Mouse (Mus musculus): ENCODE measurements around the gene Apol6. TPM values are rescaled to one million over a fixed set of nuclear protein-coding genes. Genes with fewer than 3 reads are reported as not detected.

Gene Apol6
- not detected in 2 replicates for polyA plus RNA-seq (2015; fragmentation: Nextera tagmentation; extraction: Ambion mirVana)

GRCm38 (mm10) chr15:77044597-77045320, at the start of gene Apol6:
Apol6 (plus strand) TSS chr15:77044729.
- 83% methylated on average over 12 of the region's 12 CpGs for WGBS
- H3K4me1 ChIP-seq = no peaks in the 10 kb centered on the region
- no peak for ATAC-seq
- H3K27ac ChIP-seq = no peak within 1 kb of the TSS
- no peaks in the 10 kb centered on the region for H3K36me3 ChIP-seq (ENCODE audit: poor library complexity, severe bottlenecking)
- no peak within 1 kb of the TSS for H3K9ac ChIP-seq
- H3K4me2 ChIP-seq = no peak within 1 kb of the TSS
- no peak within 1 kb of the TSS for H3K4me3 ChIP-seq
- no peaks in the 10 kb centered on the region for H3K27me3 ChIP-seq
- H3K9me3 ChIP-seq (replicated peaks) = no peaks in the 10 kb centered on the region

GRCm38 (mm10) chr15:76998048-76998447, 46.5 kb upstream of the Apol6 start:
- no peak overlapping the region for H3K9ac ChIP-seq
- no peak overlapping the region for H3K27ac ChIP-seq
- H3K4me1 ChIP-seq = peaks cover 7% of the 10 kb centered on the region; the same call in 1 of the 2 replicates
- ATAC-seq = no peak
- no peaks in the 10 kb centered on the region for H3K36me3 ChIP-seq (ENCODE audit: poor library complexity, severe bottlenecking)
- H3K4me3 ChIP-seq = no peak overlapping the region
- H3K27me3 ChIP-seq = no peaks in the 10 kb centered on the region
- WGBS = 70% methylated on average over 2 of the region's 2 CpGs
- no peak overlapping the region for H3K4me2 ChIP-seq
- no peaks in the 10 kb centered on the region; the same call in 1 of the 2 replicates for H3K9me3 ChIP-seq (replicated peaks)

GRCm38 (mm10) chr15:76998878-76999588, 45.5 kb upstream of the Apol6 start:
- Histone ChIP-seq H3K9me3 (replicated peaks) (no peaks in the 10 kb centered on the region; the same call in 1 of the 2 replicates), H3K9ac (no peak overlapping the region), H3K4me3 (no peak overlapping the region), H3K4me1 (peaks cover 7% of the 10 kb centered on the region; the same call in 1 of the 2 replicates), H3K27ac (no peak overlapping the region), H3K36me3 (ENCODE audit: poor library complexity, severe bottlenecking) (no peaks in the 10 kb centered on the region), H3K4me2 (peak overlapping the region; percentile 37), H3K27me3 (no peaks in the 10 kb centered on the region)
- ATAC-seq = no peak
- WGBS = 50% methylated on average over 21 of the region's 21 CpGs

- H3K9me3 ChIP-seq (replicated peaks) = no peaks in the 10 kb centered on the region; the same call in 1 of the 2 replicates
- H3K9ac ChIP-seq = no peak overlapping the region
- H3K27ac ChIP-seq = no peak overlapping the region
- H3K4me1 ChIP-seq = peaks cover 7% of the 10 kb centered on the region; the same call in 1 of the 2 replicates
- H3K27me3 ChIP-seq = peaks cover 7% of the 10 kb centered on the region; the same call in 1 of the 2 replicates
- no peak for ATAC-seq
- no peak overlapping the region for H3K4me2 ChIP-seq
- 85% methylated on average over 3 of the region's 3 CpGs for WGBS
- no peak overlapping the region for H3K4me3 ChIP-seq
- no peaks in the 10 kb centered on the region for H3K36me3 ChIP-seq (ENCODE audit: poor library complexity, severe bottlenecking)
Measured at GRCm38 (mm10) chr15:77003173-77003867, 41.2 kb upstream of the Apol6 start.

- 19% methylated on average over 3 of the region's 3 CpGs for WGBS
- no peak overlapping the region for H3K4me3 ChIP-seq
- no peak overlapping the region for H3K4me2 ChIP-seq
- peaks cover 7% of the 10 kb centered on the region; the same call in 1 of the 2 replicates for H3K4me1 ChIP-seq
- no peaks in the 10 kb centered on the region for H3K36me3 ChIP-seq (ENCODE audit: poor library complexity, severe bottlenecking)
- H3K9ac ChIP-seq = no peak overlapping the region
- H3K27ac ChIP-seq = no peak overlapping the region
- H3K9me3 ChIP-seq (replicated peaks) = no peaks in the 10 kb centered on the region; the same call in 1 of the 2 replicates
- peaks cover 7% of the 10 kb centered on the region; the same call in 1 of the 2 replicates for H3K27me3 ChIP-seq
- ATAC-seq = 0 out of 2 replicates have a peak, but pooled peaks have one; percentile 4
Measured at GRCm38 (mm10) chr15:77003868-77004215, 40.7 kb upstream of the Apol6 start.

GRCm38 (mm10) chr15:77008851-77009250, 35.7 kb upstream of the Apol6 start:
- peaks cover 6% of the 10 kb centered on the region for H3K4me1 ChIP-seq
- H3K4me3 ChIP-seq = no peak overlapping the region
- no peaks in the 10 kb centered on the region for H3K36me3 ChIP-seq (ENCODE audit: poor library complexity, severe bottlenecking)
- no peak for ATAC-seq
- no peak overlapping the region for H3K4me2 ChIP-seq
- H3K27ac ChIP-seq = no peak overlapping the region
- 91% methylated on average over 6 of the region's 6 CpGs for WGBS
- peaks cover 7% of the 10 kb centered on the region; the same call in 1 of the 2 replicates for H3K27me3 ChIP-seq
- H3K9ac ChIP-seq = no peak overlapping the region
- H3K9me3 ChIP-seq (replicated peaks) = no peaks in the 10 kb centered on the region

GRCm38 (mm10) chr15:77013753-77014241, 30.7 kb upstream of the Apol6 start:
- peak overlapping the region; percentile 26; the same call in 1 of the 2 replicates for H3K9ac ChIP-seq

GRCm38 (mm10) chr15:77014431-77014830, 30.1 kb upstream of the Apol6 start:
- peaks cover 2% of the 10 kb centered on the region; the same call in 1 of the 2 replicates for H3K27me3 ChIP-seq
- peaks cover 16% of the 10 kb centered on the region for H3K4me1 ChIP-seq
- no peaks in the 10 kb centered on the region for H3K9me3 ChIP-seq (replicated peaks)
- peak overlapping the region; percentile 78 for H3K27ac ChIP-seq
- no peak overlapping the region for H3K9ac ChIP-seq
- 85% methylated on average over 6 of the region's 6 CpGs for WGBS
- no peak overlapping the region for H3K4me3 ChIP-seq
- no peak for ATAC-seq
- no peak overlapping the region for H3K4me2 ChIP-seq
- H3K36me3 ChIP-seq (ENCODE audit: poor library complexity, severe bottlenecking) = no peaks in the 10 kb centered on the region

More at GRCm38 (mm10) chr15:77013753-77014241, 30.7 kb upstream of the Apol6 start:
- Histone ChIP-seq H3K4me2 (no peak overlapping the region), H3K36me3 (ENCODE audit: poor library complexity, severe bottlenecking) (no peaks in the 10 kb centered on the region), H3K27me3 (peaks cover 2% of the 10 kb centered on the region; the same call in 1 of the 2 replicates), H3K4me3 (no peak overlapping the region), H3K27ac (peak overlapping the region; percentile 78), H3K9me3 (replicated peaks) (no peaks in the 10 kb centered on the region), H3K4me1 (peaks cover 16% of the 10 kb centered on the region)
- ATAC-seq = peak; percentile 78
- 36% methylated on average over 15 of the region's 15 CpGs for WGBS

- no peak overlapping the region; the same call in 1 of the 2 replicates for H3K27ac ChIP-seq
- no peak for ATAC-seq
- no peak overlapping the region for H3K4me3 ChIP-seq
- no peak overlapping the region for H3K9ac ChIP-seq
- H3K4me2 ChIP-seq = no peak overlapping the region
- no peaks in the 10 kb centered on the region for H3K36me3 ChIP-seq (ENCODE audit: poor library complexity, severe bottlenecking)
- no peaks in the 10 kb centered on the region for H3K9me3 ChIP-seq (replicated peaks)
- WGBS = 85% methylated on average over 4 of the region's 4 CpGs
- H3K27me3 ChIP-seq = peaks cover 2% of the 10 kb centered on the region; the same call in 1 of the 2 replicates
- H3K4me1 ChIP-seq = peaks cover 16% of the 10 kb centered on the region
Measured at GRCm38 (mm10) chr15:77014985-77015384, 29.5 kb upstream of the Apol6 start.

- WGBS = 92% methylated on average over 6 of the region's 6 CpGs
- Histone ChIP-seq H3K36me3 (ENCODE audit: poor library complexity, severe bottlenecking) (no peaks in the 10 kb centered on the region), H3K9me3 (replicated peaks) (no peaks in the 10 kb centered on the region), H3K4me2 (no peak overlapping the region), H3K9ac (no peak overlapping the region), H3K27ac (no peak overlapping the region), H3K4me1 (peaks cover 16% of the 10 kb centered on the region), H3K4me3 (no peak overlapping the region), H3K27me3 (peaks cover 2% of the 10 kb centered on the region; the same call in 1 of the 2 replicates)
- no peak for ATAC-seq
Measured at GRCm38 (mm10) chr15:77016509-77016908, 28.0 kb upstream of the Apol6 start.

- Histone ChIP-seq H3K9ac (no peak overlapping the region), H3K4me2 (no peak overlapping the region), H3K36me3 (ENCODE audit: poor library complexity, severe bottlenecking) (no peaks in the 10 kb centered on the region), H3K27me3 (peaks cover 2% of the 10 kb centered on the region; the same call in 1 of the 2 replicates), H3K4me1 (peaks cover 16% of the 10 kb centered on the region), H3K4me3 (no peak overlapping the region), H3K9me3 (replicated peaks) (no peaks in the 10 kb centered on the region; the same call in 1 of the 2 replicates), H3K27ac (no peak overlapping the region)
- ATAC-seq = no peak
Measured at GRCm38 (mm10) chr15:77017897-77018296, 26.6 kb upstream of the Apol6 start.
